Mouse (Mus musculus) ZHBTc4 (cell line): ENCODE measurements around the gene Olfr1489.
"Not testable (repeated sequence)": the region's sequence is repeated elsewhere in the genome, so short reads cannot be mapped to it uniquely, and the experiment has no call there.

Experiments used
- DNase-seq: peaks from one replicate; pipeline ENCODE4 v3.0.0-alpha.2; 2011; ENCODE audit warnings: low read depth, low spot score

The Olfr1489 gene

GRCm38 (mm10) chr19:13631321-13631720 is at the start of gene Olfr1489:
TSS of gene Olfr1489 (plus strand) at chr19:13631621.
- DNase-seq = no peak

GRCm38 (mm10) chr19:13583211-13583610 is 48.2 kb upstream of the Olfr1489 start, which contains the start of gene Olfr1484:
TSS of gene Olfr1484 (plus strand) at chr19:13583511.
- no peak for DNase-seq

- not testable (repeated sequence) for DNase-seq
These were observed 14.3 kb upstream of the Olfr1489 start, which contains the start of gene Olfr1487 for GRCm38 (mm10) chr19:13617075-13617474. TSS of gene Olfr1487 (plus strand) at chr19:13617375.

GRCm38 (mm10) chr19:13650791-13651190 is 19.4 kb downstream of the Olfr1489 start, which contains the start of gene Olfr1490:
TSS of gene Olfr1490 (plus strand) at chr19:13651091.
- DNase-seq = no peak
